Mouse (Mus musculus) C2C12 (cell line): ENCODE measurements around the gene Gm10840.

ENCODE experiments used
- CTCF ChIP-seq: IDR thresholded peaks from one replicate; pipeline ENCODE4 v1.5.1; 2011; ENCODE audit not compliant: control insufficient read depth, insufficient read depth, insufficient read length
- MAX ChIP-seq: IDR thresholded peaks from one replicate; pipeline ENCODE4 v1.6.1; 2011; ENCODE audit warnings: mild to moderate bottlenecking, control low read depth
- MYOD1 ChIP-seq: IDR thresholded peaks from one replicate; pipeline ENCODE4 v1.6.1; 2011; ENCODE audit warnings: low read depth; ENCODE audit not compliant: control insufficient read depth, insufficient read length
- MYOG ChIP-seq: IDR thresholded peaks from one replicate; pipeline ENCODE4 v1.6.1; 2011; ENCODE audit not compliant: control insufficient read depth, insufficient read length; ENCODE audit errors: extremely low read depth

DNA sequence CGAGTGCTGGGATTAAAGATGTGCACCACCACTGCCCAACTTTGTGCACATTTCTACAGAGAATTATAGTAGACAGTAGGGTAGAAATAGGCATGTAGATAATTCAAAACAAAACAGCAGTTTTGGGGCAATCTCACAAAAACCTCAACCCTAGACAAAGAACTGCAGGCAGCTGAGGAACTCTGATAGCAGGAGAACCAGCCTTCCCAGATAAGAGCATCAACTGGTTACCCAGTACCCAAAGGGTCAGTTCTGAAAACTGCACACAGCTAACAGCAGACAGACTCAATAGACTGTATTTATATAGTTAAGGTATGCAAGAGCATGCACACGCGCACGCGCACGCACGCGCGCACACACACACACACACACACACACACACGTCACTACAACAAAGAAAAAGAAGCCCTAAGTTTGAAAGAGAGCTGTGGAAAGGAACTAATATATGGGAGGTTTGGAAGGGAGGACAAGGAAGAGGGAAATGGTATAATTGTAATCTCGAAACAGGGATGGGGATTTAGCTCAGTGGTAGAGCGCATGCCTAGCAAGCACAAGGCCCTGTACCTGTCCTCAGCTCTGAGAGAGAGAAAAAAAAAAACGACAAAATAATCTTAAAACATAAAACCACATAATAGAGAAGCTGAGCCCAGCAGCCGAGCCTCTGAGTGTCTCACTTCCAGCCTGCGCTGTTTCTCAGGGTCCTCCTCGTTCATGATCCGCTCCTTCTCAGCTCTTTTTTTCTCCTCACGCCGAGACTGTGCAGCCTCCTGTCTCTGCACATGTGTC is 40.9 kb downstream of the Gm10840 start:
- TF ChIP-seq MYOD1 (no peak), CTCF (no peak), MYOG (no peak), MAX (no peak)
